Mouse (Mus musculus): ENCODE data around the gene 2610507B11Rik.
A peak's percentile ranks its signal among the peaks of the same experiment; 100 is the strongest.

The 2610507B11Rik gene

DNA sequence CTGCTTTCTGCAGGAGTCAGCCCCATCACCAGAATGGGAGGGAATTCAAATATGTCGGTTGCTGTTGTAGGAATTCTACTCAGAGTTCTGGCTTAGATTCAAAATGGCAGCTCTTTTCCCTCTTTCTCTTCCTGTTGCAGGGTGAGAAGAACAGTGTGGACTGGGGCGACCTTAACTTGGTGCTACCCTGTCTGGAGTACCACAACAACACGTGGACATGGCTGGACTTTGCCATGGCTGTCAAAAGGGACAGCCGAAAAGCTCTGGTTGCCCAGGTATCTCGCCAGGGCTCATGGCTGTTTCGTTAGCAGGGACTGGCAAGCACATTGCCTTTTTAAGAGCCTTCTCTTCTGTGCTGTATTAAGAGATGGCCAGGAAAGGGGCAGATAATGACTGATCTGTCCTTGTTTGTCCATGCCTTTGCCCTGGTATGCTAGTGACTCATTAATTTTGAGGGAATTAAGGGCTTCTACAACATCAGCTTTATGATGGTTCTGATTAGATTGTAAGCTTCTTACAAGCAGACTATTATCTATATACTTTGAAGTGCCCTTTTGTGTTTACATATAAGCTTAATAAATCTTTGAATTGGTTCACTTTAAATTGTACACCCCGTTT is 27.7 kb downstream of the 2610507B11Rik start:
- DNase-seq (ENCODE audit: low read depth, low spot score) = no peak

- DNase-seq (ENCODE audit: low read depth, low spot score) = no peak
Observed at GRCm38 (mm10) chr11:78290654-78291053, 29.1 kb downstream of the 2610507B11Rik start, which contains the start of gene BC030499. Gene BC030499 (plus strand): TSS chr11:78290841.

- no peak for DNase-seq (ENCODE audit: low read depth, low spot score)
Observed at GRCm38 (mm10) chr11:78294585-78294984, 33.0 kb downstream of the 2610507B11Rik start.

- no peak for DNase-seq (ENCODE audit: low read depth, low spot score)
Observed at GRCm38 (mm10) chr11:78300917-78301316, 39.4 kb downstream of the 2610507B11Rik start.

DNA sequence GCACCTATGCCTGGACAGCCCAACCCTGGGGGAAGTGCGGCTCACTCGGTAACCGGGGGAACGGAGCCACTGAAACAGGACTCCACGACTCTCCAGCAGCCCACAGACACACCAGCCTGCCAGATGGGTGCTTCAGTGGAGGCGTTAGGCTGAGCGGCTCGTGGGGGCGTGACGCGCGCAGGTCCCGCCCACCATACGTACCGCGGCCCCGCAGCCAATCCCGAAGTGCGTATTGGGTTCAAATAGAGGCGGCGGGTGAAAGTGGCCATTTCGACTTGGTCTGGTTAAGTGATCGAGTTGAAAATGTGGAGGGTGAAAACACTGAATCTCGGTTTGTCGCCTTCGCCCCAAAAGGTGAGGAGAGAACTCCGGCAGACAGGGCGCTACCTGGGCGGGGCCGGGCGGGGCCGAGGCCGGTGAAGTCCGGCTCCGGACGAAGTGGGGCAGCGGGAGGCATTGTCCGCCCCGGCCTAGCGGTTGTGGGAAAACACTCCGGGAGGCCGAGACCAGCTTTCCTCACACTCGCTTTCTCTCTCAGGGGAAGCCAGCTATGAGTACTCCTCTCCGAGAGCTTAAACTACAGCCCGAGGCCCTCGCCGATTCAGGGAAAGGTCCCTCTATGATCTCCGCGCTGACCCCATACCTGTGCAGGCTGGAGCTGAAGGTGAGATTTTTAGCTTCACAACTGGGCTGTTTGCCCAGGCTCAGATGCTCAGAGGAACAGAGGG is 40.0 kb downstream of the 2610507B11Rik start, which contains the start of gene Spag5:
Gene Spag5, plus strand, starts transcription at position 173 of the 728 bp plus-strand sequence.
- DNase-seq (ENCODE audit: low read depth, low spot score) = peak; percentile 94

DNA sequence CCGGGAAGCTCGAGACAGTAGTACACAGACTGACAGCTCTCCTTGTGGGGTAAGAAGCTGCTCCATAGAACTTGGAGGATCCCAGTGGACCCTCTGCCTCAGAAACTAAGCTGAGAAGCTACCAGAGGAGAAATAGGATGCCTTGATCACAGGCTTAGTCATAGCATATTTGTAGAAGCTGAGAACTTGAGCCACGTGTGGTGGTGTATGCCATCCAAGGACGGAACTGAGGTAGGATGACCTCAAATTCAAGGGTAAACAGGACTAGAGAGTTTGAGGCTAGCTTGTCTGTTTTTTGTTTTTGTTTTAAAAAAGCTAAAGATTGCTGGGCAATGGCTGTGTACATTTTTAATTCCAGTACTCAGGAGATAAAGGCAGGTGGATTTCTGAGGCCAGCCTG is 43.7 kb downstream of the 2610507B11Rik start:
- no peak for DNase-seq (ENCODE audit: low read depth, low spot score)

- no peak for DNase-seq (ENCODE audit: low read depth, low spot score)
Observed at GRCm38 (mm10) chr11:78310861-78311511, 49.4 kb downstream of the 2610507B11Rik start.

GRCm38 (mm10) chr11:78313662-78314061 is 52.1 kb downstream of the 2610507B11Rik start:
- DNase-seq (ENCODE audit: low read depth, low spot score) = no peak

DNA sequence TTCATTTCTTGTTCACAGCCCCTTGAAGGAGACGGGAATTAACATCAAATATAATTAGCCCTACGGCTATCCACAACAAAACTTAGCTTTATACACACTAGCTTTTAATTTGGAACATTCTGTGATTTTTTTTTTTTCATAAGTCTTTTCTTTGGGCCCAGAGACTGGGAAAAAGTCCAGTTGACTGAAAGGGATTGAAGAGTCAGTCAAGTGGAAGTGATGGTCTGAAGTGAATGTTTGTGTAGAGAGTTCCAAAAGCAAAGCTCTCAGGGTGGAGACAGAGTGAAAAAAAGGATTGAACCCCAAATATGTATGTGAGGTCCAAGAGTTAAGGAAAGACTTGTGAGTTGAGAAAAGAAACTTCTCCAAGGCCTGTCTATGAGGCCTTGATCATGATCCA is 56.9 kb downstream of the 2610507B11Rik start:
- no peak for DNase-seq (ENCODE audit: low read depth, low spot score)

GRCm38 (mm10) chr11:78322076-78322831 is 60.7 kb downstream of the 2610507B11Rik start:
- no peak for DNase-seq (ENCODE audit: low read depth, low spot score)

DNA sequence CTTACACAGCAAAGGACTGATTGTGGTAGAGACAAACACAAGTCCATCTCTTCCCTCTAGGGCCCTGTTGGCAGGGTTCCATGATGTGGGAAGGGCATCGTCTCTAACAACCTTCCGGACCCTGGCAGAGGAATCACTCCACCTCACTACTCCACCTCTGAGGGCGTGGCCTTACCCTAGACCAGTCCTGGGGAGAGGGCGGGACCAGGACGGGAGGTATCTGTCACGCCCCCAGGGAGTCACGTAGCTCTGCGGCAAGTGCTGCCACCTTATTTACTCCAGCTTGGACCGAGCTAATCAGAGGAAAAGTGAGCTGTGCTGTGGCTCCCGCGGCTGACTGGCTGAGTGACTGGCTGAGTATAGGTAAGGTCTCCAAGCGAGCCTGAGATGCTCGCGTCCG is 61.3 kb downstream of the 2610507B11Rik start, which contains the start of gene Aldoc:
Gene Aldoc, plus strand, starts transcription at position 109 of the 400 bp plus-strand sequence.
- peak; percentile 96 for DNase-seq (ENCODE audit: low read depth, low spot score)

DNA sequence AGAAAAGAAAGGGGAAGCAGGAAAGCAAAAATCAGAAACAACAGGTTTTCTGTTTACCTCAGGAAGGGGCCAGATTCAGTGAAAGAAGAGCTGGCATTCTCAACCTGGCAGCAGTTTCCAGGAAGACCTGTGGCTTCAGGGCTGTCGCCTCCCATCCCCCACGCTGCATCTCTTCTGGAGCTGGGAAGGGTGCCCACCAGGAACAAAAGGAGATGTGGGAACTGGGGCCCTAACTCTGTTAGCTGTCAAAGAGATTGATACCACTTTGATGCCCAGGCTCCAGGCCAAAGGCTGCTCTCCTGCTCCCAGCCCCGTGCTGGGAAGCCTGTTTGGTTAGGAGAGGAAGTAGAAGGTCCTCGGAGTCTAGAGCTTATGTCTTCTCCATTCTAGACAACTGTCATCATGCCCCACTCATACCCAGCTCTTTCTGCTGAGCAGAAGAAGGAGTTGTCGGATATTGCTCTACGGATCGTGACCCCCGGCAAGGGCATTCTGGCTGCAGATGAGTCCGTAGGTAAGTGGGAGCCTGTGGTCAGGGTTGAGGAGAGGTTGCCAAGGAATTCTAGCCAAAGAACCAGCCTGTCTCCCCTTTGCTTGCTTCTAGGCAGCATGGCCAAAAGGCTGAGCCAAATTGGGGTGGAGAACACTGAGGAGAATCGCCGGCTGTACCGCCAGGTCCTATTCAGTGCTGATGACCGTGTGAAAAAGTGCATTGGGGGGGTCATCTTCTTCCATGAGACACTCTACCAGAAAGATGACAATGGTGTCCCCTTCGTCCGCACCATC is 62.6 kb downstream of the 2610507B11Rik start:
- DNase-seq (ENCODE audit: low read depth, low spot score) = no peak

DNA sequence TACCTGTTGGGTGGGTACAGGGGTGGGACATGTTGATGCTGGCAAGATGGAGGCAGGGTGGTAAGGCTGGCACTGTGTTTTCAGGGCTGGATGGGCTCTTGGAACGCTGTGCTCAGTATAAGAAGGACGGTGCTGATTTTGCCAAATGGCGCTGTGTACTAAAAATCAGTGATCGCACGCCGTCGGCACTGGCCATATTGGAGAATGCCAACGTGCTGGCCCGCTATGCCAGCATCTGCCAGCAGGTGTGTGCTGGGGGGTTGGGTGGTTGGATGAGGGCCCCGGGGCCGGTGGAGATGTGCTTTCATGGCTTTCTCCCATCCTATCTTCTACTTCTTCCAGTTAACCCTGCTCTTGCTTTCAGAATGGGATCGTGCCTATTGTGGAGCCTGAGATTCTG is 63.4 kb downstream of the 2610507B11Rik start:
- DNase-seq (ENCODE audit: low read depth, low spot score) = no peak

DNA sequence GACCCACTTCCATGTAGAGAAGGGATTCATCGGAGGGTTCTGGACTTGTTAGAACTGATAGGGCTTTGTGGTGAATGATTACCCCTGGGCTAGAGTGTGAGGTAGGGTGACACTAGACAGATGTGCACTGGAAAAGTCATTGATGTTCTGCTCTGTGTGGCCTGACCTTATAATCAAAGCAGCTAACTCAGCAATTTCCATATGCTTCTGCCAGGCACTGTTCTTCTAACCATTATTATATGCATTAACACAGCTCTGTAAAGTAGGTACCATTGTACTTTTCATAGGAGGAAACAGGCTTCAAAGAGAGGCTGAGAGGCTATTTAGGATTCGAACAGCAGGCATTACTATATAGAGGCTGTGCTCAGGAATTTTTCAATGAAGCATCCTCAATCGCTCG is 65.7 kb downstream of the 2610507B11Rik start:
- DNase-seq (ENCODE audit: low read depth, low spot score) = no peak

DNA sequence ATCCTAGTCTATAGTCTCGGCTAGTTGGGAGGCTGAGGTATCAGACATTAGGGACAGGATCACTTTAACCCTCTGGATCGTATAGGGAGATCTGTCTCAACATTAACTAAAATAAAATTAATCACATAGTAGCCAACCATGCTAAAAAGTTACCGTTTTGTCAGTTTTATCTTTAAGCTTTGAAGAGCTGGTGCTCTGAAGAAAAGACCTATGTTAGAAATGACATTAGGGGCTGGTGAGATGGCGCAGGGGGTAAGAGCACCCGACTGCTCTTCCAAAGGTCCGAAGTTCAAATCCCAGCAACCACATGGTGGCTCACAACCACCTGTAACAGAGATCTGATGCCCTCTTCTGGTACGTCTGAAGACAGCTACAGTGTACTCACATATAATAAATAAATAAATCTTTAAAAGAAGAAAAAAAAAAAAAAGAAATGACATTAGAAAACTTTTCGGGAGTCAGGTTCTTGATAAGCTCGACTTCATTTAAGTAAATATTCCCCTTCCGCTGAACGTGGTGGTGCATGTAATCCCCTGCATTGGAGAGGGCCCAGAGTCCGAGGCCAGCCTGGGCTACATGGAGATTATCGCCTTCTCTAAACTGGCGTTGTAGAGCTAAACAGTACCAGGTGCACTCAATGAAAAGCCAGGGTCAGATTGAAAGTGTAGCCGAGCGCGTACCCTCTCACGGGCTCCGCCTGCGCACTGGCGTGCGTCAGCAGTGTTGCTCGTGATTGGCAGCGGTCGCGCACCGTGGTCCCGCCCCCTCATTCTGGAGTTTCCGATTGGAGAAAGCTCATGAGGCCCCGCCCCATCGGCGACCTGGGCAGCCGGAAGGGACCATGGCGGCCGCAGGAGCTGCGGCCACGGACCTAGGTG is 66.3 kb downstream of the 2610507B11Rik start, which contains the start of gene Pigs:
Gene Pigs, plus strand, starts transcription at position 782 of the 878 bp plus-strand sequence.
- peak; percentile 98 for DNase-seq (ENCODE audit: low read depth, low spot score)

DNA sequence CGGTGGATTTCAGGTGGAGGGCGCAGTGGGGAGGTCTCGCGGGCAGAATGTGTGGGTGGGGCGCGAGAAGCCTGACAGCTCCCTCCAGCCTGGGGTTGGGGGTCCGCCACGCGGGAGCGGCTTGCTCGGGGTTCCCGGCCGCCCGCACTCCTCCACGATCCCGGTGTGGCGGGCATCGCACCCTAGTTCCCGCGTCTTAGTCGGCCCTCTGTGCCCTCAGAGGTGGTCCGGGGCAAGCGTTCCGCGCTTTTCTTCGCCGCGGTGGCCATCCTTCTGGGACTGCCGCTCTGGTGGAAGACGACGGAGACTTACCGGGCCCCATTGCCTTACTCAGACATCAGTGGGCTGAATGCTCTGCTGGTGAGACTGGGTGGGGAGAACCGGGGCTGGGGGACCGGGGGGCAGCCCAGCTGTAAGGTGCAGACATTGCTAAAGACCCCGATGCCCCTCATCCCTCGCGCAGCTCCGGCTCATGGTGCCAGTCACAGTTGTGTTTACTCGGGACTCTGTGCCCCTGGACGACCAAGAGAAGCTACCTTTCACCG is 67.0 kb downstream of the 2610507B11Rik start:
- DNase-seq (ENCODE audit: low read depth, low spot score) = no peak

GRCm38 (mm10) chr11:78332676-78333075 is 71.1 kb downstream of the 2610507B11Rik start:
- DNase-seq (ENCODE audit: low read depth, low spot score) = no peak

GRCm38 (mm10) chr11:78333992-78334391 is 72.4 kb downstream of the 2610507B11Rik start:
- no peak for DNase-seq (ENCODE audit: low read depth, low spot score)

- DNase-seq (ENCODE audit: low read depth, low spot score) = no peak
Observed at GRCm38 (mm10) chr11:78337040-78337439, 75.5 kb downstream of the 2610507B11Rik start.
